Mouse (Mus musculus) embryo, embryonic 10 days (tissue): Measurements from ENCODE around the gene Carf.
A peak's percentile ranks its signal among the peaks of the same experiment; 100 is the strongest.

Source experiments
- DNase-seq: peaks from one replicate; pipeline ENCODE4 v3.0.0-alpha.2; 2015; ENCODE audit warnings: low spot score

Gene Carf

GRCm38 (mm10) chr1:60179932-60180783, 82.1 kb downstream of the Carf start, which contains the start of gene Nbeal1:
Nbeal1 (plus strand) TSS chr1:60180599.
- peak; percentile 98 for DNase-seq

GRCm38 (mm10) chr1:60180784-60181221, 82.8 kb downstream of the Carf start:
- DNase-seq, result peak; percentile 80

DNA sequence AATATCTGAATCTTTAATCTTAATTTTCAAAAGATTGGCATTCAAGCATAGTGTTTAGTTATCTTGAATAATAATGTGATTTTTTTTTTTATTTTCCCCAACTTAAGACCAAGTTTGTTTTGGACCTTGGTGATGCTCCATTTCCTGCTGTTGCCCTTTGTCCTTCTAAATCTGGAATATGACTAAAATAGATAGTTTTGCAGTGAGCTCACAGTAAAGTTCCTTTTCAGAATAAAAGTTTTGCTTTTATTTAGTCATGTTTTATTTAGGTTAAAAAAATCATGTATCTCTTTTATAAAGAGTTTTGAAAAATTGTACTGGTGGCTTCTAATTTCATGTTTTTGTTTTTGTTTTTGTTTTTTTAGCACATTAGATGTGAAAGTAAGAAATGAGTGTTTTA, 90.4 kb downstream of the Carf start:
- no peak for DNase-seq

DNA sequence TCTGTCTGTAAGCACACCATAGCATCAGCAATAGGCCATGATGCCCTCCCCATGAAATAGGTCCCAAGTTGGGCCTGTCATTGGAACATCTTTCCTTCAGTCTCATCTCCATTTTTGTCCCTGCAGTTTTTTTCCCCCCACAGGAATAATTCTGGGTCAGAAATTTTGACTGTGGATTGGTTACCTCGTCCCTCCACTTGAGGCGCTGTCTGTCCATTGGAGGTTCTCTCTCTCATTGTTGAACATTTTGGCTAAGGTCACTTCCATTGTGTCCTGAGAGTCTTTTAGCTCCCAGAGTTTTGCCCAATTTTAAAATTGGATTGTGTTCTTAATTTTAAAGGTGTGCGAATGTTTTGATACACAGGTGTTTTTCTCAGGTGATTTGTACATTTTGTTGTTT, 98.8 kb downstream of the Carf start:
- DNase-seq, result peak; percentile 19

- DNase-seq, result no peak
Observed at GRCm38 (mm10) chr1:60199006-60199405, 101.0 kb downstream of the Carf start.
